Comparison of ENCODE assay signal across 22 mouse cellular contexts in genomic region chr15:12419446-12419845, GRCm38 (mm10).
A peak's percentile ranks its signal among the peaks of the same experiment; 100 is the strongest.
DNase-seq lines count a peak whose midpoint lies in the region; ATAC-seq lines count a peak whose summit lies in the region.
"Had no signal": no experiment of that assay in that cellular context is flagged by ENCODE, and none has a peak within 500 bp of the region (broad histone marks: within the 10 kb centered on the region; RNA-seq: fewer than 3 reads in every experiment).

No protein-coding gene starts in this region.

- peak; percentile 14 for DNase-seq in kidney, adult 11 months
- no peak for DNase-seq in kidney, adult 18-20 months
- no peak for DNase-seq in intestine, embryonic 14.5 days (ENCODE audit: low spot score)
- DNase-seq in layer of hippocampus, postnatal 36 days = no peak
- no peak for DNase-seq in B cell, adult 2 months
- DNase-seq: adrenal gland, postnatal 10 days; cerebellum, adult 11 months; cerebellum, adult 8-10 months; cerebellum, postnatal 14 days; embryo, embryonic 11 days; gastrocnemius, postnatal 10 days; heart, postnatal 10 days had no signal

- no peak overlapping the region for H3K4me3 ChIP-seq in intestine, embryonic 14.5 days (ENCODE audit: low read depth, low read length)
- H3K4me3 ChIP-seq in intestine, embryonic 15.5 days (replicated peaks) = peak overlapping the region; percentile 15
- no peak overlapping the region for H3K4me3 ChIP-seq in stomach, embryonic 15.5 days (replicated peaks)
- H3K4me3 ChIP-seq in forebrain, embryonic 15.5 days = no peak overlapping the region
- H3K4me3 ChIP-seq: embryonic facial prominence, embryonic 15.5 days; erythroblast, embryonic 14.5 days; forebrain, embryonic 10.5 days had no signal

- 62% methylated on average over 7 of the region's 7 CpGs for WGBS in intestine, embryonic 14.5 days
- WGBS in intestine, embryonic 15.5 days = 55% methylated on average over 7 of the region's 7 CpGs
- 63% methylated on average over 7 of the region's 7 CpGs for WGBS in stomach, embryonic 15.5 days
- WGBS in forebrain, embryonic 15.5 days = 82% methylated on average over 7 of the region's 7 CpGs

- H3K9me3 ChIP-seq in intestine, embryonic 14.5 days (ENCODE audit: control insufficient read depth, low read length) = no peaks in the 10 kb centered on the region
- H3K9me3 ChIP-seq in intestine, embryonic 15.5 days = no peaks in the 10 kb centered on the region
- no peaks in the 10 kb centered on the region for H3K9me3 ChIP-seq in stomach, embryonic 15.5 days
- no peaks in the 10 kb centered on the region for H3K9me3 ChIP-seq in forebrain, embryonic 15.5 days
- H3K9me3 ChIP-seq: embryonic facial prominence, embryonic 15.5 days; forebrain, embryonic 10.5 days; G1E had no signal

- no peaks in the 10 kb centered on the region for H3K36me3 ChIP-seq in intestine, embryonic 14.5 days (ENCODE audit: control insufficient read depth, insufficient read depth, low read length)
- no peaks in the 10 kb centered on the region for H3K36me3 ChIP-seq in intestine, embryonic 15.5 days
- H3K36me3 ChIP-seq in stomach, embryonic 15.5 days = no peaks in the 10 kb centered on the region
- H3K36me3 ChIP-seq in forebrain, embryonic 15.5 days = no peaks in the 10 kb centered on the region
- H3K36me3 ChIP-seq: embryonic facial prominence, embryonic 15.5 days; forebrain, embryonic 10.5 days; G1E had no signal

- no peak overlapping the region for H3K9ac ChIP-seq in intestine, embryonic 14.5 days (ENCODE audit: low read length)
- H3K9ac ChIP-seq in intestine, embryonic 15.5 days = no peak overlapping the region
- no peak overlapping the region for H3K9ac ChIP-seq in stomach, embryonic 15.5 days
- H3K9ac ChIP-seq in forebrain, embryonic 15.5 days (replicated peaks) = no peak overlapping the region
- H3K9ac ChIP-seq: embryonic facial prominence, embryonic 15.5 days; hindbrain, embryonic 14.5 days had no signal

- no peak overlapping the region for H3K27ac ChIP-seq in intestine, embryonic 14.5 days (ENCODE audit: low read depth)
- H3K27ac ChIP-seq in intestine, embryonic 15.5 days = peak overlapping the region; percentile 55; the same call in 1 of the 2 replicates
- H3K27ac ChIP-seq in stomach, embryonic 15.5 days = no peak overlapping the region
- H3K27ac ChIP-seq in forebrain, embryonic 15.5 days (replicated peaks) = no peak overlapping the region
- H3K27ac ChIP-seq: embryonic facial prominence, embryonic 15.5 days; forebrain, embryonic 10.5 days; hindbrain, embryonic 14.5 days had no signal

- H3K4me1 ChIP-seq in intestine, embryonic 14.5 days (replicated peaks; ENCODE audit: control insufficient read depth, insufficient read depth, low read length) = no peaks in the 10 kb centered on the region; the same call in 1 of the 2 replicates
- peaks cover 10% of the 10 kb centered on the region; the same call in 1 of the 2 replicates for H3K4me1 ChIP-seq in intestine, embryonic 15.5 days (replicated peaks)
- H3K4me1 ChIP-seq in stomach, embryonic 15.5 days = no peaks in the 10 kb centered on the region
- H3K4me1 ChIP-seq in forebrain, embryonic 15.5 days = no peaks in the 10 kb centered on the region
- H3K4me1 ChIP-seq: embryonic facial prominence, embryonic 15.5 days had no signal

- ATAC-seq in intestine, embryonic 14.5 days (replicated peaks; ENCODE audit: low FRiP score, low TSS enrichment, low read depth) = peak; percentile 40
- peak; percentile 87 for ATAC-seq in intestine, embryonic 15.5 days
- ATAC-seq in stomach, embryonic 15.5 days (ENCODE audit: insufficient read depth, low FRiP score, low read depth) = peak; percentile 52; the same call in 1 of the 2 replicates
- ATAC-seq in forebrain, embryonic 15.5 days (replicated peaks) = no peak
- ATAC-seq: CD4-positive, CD25-positive, alpha-beta regulatory T cell, adult 4 months; forebrain, embryonic 14.5 days had no signal

- 0 out of 2 replicates have a peak overlapping the region, but pooled peaks have one; percentile 14 for H3K4me2 ChIP-seq in intestine, embryonic 14.5 days (ENCODE audit: low read length)
- peak overlapping the region; percentile 43 for H3K4me2 ChIP-seq in intestine, embryonic 15.5 days (replicated peaks)
- H3K4me2 ChIP-seq in stomach, embryonic 15.5 days = no peak overlapping the region
- no peak overlapping the region for H3K4me2 ChIP-seq in forebrain, embryonic 15.5 days (replicated peaks)
- H3K4me2 ChIP-seq: embryonic facial prominence, embryonic 15.5 days; hindbrain, embryonic 14.5 days had no signal

- no peaks in the 10 kb centered on the region for H3K27me3 ChIP-seq in intestine, embryonic 14.5 days (replicated peaks; ENCODE audit: control insufficient read depth, insufficient read depth, low read length)
- H3K27me3 ChIP-seq in intestine, embryonic 15.5 days (replicated peaks) = no peaks in the 10 kb centered on the region
- H3K27me3 ChIP-seq in stomach, embryonic 15.5 days (replicated peaks) = no peaks in the 10 kb centered on the region
- no peaks in the 10 kb centered on the region for H3K27me3 ChIP-seq in forebrain, embryonic 15.5 days
- H3K27me3 ChIP-seq: embryonic facial prominence, embryonic 15.5 days had no signal

Comparison
In these comparisons a context has a peak if more than half of its experiments do, and no peak if none do; other contexts are left out.
1. H3K4me2 ChIP-seq: peak in intestine, embryonic 14.5 days (single experiment) and intestine, embryonic 15.5 days (single experiment); none in stomach, embryonic 15.5 days (single experiment) and forebrain, embryonic 15.5 days (single experiment).